Mouse (Mus musculus): ENCODE measurements around the gene Adamts12. TPM values are rescaled to one million over a fixed set of nuclear protein-coding genes. Genes with fewer than 3 reads are reported as not detected.

The Adamts12 gene
- polyA plus RNA-seq, 1 experiment: 4.9 TPM

DNA sequence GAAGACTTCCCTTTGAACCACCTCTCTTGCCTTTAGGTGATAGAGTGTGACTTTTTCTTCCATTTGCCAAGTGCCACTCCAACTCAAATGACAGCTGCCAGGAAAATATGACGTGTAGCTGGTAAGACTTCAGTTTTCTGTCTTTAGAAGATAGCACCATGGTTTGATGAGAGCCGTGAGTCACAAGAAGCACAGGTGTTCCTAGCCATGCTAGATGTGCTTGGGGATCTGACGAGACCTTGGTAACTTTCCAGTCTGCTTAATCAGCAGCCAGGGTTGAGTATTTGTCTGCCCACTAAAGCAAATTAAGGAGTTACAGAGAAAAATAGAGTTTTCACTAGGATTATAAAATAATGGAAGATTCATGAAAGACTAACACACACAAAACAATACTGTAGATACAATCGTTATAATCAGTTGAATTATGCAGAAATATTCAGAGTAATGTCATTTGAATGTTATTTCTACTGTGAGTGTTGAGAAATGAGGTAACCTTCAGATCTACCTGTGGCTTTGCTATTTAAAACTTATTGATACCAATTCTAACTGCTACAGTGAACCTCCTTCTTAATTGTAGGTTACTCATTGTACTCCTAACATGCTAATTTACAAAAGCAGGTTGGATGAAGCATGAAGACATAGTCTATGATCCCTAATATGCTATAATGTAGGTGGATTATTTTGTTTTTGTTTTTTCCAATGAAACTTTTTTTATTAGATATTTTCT, 169.5 kb downstream of the Adamts12 start:
- TF ChIP-seq POLR2A (IDR thresholded peaks at IDR 0.05; ENCODE audit: borderline replicate concordance, extremely low read depth, insufficient read depth, insufficient read length, poor library complexity, severe bottlenecking) (no peak), CTCF (IDR thresholded peaks at IDR 0.05; ENCODE audit: borderline replicate concordance, extremely low read depth, insufficient read depth, insufficient read length) (no peak)
- DNase-seq (ENCODE audit: low read depth): no peak

DNA sequence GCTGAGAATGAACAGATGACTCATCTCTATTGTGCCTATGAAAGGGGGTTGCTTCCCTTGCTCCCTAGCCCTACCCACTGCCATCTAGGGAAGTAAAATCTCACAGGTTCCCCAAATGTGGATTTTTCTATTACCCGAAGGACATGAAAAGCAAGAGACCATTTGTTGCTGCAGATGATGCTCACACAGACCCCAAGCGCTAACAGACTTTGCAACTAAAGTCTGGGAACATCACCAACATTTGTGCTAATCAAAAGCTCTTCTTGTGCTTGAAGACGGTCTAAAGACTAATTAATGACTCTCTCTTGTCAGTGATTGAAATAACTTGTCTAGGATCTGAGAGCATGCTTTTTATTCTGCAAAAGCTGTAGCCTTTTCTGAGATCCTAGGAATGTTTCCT, 175.8 kb downstream of the Adamts12 start:
- DNase-seq (ENCODE audit: low read depth): peak; percentile 32
- no peak for TF ChIP-seq POLR2A (IDR thresholded peaks at IDR 0.05; ENCODE audit: borderline replicate concordance, extremely low read depth, insufficient read depth, insufficient read length, poor library complexity, severe bottlenecking)
- TF ChIP-seq CTCF (IDR thresholded peaks at IDR 0.05; ENCODE audit: borderline replicate concordance, extremely low read depth, insufficient read depth, insufficient read length): no peak

DNA sequence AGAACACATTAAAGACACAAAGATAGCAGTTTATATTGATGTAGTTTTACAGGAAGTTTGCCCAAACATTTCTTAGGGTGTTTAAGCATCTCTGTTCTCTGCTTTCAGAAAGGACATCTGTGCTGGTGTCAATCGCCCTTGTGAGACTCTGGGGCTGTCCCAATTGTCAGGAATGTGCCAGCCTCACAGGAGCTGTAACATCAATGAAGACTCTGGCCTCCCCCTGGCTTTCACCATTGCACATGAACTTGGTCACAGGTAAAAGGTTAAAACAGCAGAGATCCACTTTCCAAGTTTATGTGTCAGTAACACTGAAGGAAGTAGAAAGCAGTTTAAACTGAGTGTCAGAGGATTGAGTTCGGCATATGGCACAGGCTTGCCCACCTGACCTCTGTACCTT, 176.7 kb downstream of the Adamts12 start:
- no peak for TF ChIP-seq POLR2A (IDR thresholded peaks at IDR 0.05; ENCODE audit: borderline replicate concordance, extremely low read depth, insufficient read depth, insufficient read length, poor library complexity, severe bottlenecking)
- no peak for TF ChIP-seq CTCF (IDR thresholded peaks at IDR 0.05; ENCODE audit: borderline replicate concordance, extremely low read depth, insufficient read depth, insufficient read length)
- no peak for DNase-seq (ENCODE audit: low read depth)

DNA sequence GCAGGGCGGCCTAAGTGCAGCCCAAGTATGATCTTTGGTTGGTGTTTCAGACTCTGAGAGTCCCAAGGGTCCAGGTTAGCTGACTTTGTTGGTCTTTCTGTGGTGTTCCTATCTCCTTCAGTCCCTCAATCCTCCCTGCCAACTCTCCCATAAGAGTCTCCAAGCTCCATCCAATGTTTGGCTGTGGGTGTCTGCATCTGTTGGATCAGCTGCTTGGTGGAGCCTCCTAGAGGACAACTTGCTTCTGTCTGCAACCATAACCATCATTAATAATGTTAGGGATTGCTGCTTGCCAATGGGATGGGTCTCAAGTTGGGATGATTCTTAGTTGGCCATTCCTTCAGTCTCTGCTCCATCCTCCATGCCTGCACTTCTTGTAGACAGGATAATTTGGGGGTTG, 181.8 kb downstream of the Adamts12 start:
- TF ChIP-seq POLR2A (IDR thresholded peaks at IDR 0.05; ENCODE audit: borderline replicate concordance, extremely low read depth, insufficient read depth, insufficient read length, poor library complexity, severe bottlenecking) (no peak), CTCF (IDR thresholded peaks at IDR 0.05; ENCODE audit: borderline replicate concordance, extremely low read depth, insufficient read depth, insufficient read length) (no peak)
- DNase-seq (ENCODE audit: low read depth): no peak

DNA sequence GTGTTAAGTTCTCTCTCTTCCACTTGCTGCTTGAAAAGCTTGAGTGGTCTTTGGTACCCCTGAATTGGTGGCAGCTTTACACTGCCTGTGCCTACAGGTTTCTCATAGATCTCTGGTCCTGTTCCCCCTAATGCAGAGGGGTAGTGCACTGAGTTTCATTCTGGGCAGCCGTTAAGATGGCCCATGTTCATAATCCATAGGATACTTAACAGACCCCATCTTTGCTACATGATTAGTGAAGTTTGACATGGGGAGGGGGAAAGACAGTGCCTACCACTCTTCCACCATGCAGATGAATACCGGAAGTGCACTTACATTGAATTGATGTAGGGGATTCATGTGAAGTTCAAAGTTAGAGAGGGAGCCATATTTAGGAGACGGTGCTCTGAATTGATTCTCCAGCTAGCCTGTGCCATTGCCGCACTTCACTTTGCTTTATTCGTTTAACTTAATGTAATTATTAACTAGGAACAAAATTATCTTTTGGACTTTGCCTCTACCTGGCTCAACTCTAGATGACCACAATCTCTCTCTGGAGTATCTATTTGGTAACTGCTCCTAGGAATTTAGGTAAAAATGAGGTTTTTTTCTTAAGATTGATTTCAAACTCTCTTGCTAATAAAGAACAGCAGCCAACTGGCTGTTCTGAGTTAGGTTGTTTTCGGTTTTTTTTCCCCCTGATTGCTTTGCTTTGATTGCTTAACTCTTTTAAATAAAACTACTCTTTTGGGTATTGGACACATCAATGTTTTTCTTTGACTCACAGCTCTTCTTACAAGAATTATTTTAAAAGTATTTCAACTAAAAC, 214.9 kb downstream of the Adamts12 start:
- no peak for TF ChIP-seq CTCF (IDR thresholded peaks at IDR 0.05; ENCODE audit: borderline replicate concordance, extremely low read depth, insufficient read depth, insufficient read length)
- TF ChIP-seq POLR2A (IDR thresholded peaks at IDR 0.05; ENCODE audit: borderline replicate concordance, extremely low read depth, insufficient read depth, insufficient read length, poor library complexity, severe bottlenecking): no peak
- no peak for DNase-seq (ENCODE audit: low read depth)

GRCm38 (mm10) chr15:11280689-11281264, 216.2 kb downstream of the Adamts12 start:
- TF ChIP-seq CTCF (IDR thresholded peaks at IDR 0.05; ENCODE audit: borderline replicate concordance, extremely low read depth, insufficient read depth, insufficient read length) (no peak), POLR2A (IDR thresholded peaks at IDR 0.05; ENCODE audit: borderline replicate concordance, extremely low read depth, insufficient read depth, insufficient read length, poor library complexity, severe bottlenecking) (no peak)
- DNase-seq (ENCODE audit: low read depth): no peak

DNA sequence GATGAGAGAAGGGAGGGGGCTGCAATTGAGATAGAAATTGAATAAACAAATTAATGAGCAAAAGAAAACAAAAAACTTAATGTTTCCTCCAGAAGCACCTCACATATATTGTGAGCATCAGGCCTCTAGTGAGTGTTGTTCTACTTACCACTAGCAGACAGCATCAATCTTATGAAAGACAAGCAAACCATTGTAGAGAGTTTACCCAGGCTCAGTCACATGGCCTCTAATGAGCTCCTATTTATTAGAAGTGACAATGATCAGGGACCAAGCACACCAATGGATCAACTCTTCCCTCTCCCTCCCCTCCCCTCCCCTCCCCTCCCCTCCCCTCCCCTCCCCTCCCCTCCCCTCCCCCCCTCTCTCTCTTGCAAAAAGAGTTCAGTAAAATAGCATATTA, 218.6 kb downstream of the Adamts12 start:
- DNase-seq (ENCODE audit: low read depth): no peak
- no peak for TF ChIP-seq CTCF (IDR thresholded peaks at IDR 0.05; ENCODE audit: borderline replicate concordance, extremely low read depth, insufficient read depth, insufficient read length)
- no peak for TF ChIP-seq POLR2A (IDR thresholded peaks at IDR 0.05; ENCODE audit: borderline replicate concordance, extremely low read depth, insufficient read depth, insufficient read length, poor library complexity, severe bottlenecking)

DNA sequence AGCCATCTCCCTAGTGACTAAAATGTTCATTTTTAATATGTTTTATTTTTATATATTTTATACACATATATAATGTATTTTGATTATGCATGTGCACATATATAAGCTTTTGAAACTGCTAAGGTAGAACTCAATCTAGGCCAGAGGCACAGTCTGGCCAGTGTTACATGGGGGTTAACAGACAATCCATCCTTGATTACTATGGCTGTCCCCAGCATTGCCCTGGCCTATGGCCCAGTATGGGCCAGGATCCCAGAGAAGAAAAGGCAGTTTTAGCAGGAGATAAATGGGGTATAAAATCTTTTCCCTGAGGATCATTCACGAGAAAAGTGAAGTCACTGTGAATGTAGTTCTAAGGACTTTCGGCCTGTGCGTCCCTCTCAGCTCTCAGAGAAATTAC, 223.2 kb downstream of the Adamts12 start:
- DNase-seq (ENCODE audit: low read depth): no peak
- TF ChIP-seq POLR2A (IDR thresholded peaks at IDR 0.05; ENCODE audit: borderline replicate concordance, extremely low read depth, insufficient read depth, insufficient read length, poor library complexity, severe bottlenecking) (no peak), CTCF (IDR thresholded peaks at IDR 0.05; ENCODE audit: borderline replicate concordance, extremely low read depth, insufficient read depth, insufficient read length) (no peak)

- no peak for DNase-seq (ENCODE audit: low read depth)
- TF ChIP-seq POLR2A (IDR thresholded peaks at IDR 0.05; ENCODE audit: borderline replicate concordance, extremely low read depth, insufficient read depth, insufficient read length, poor library complexity, severe bottlenecking): no peak
- TF ChIP-seq CTCF (IDR thresholded peaks at IDR 0.05; ENCODE audit: borderline replicate concordance, extremely low read depth, insufficient read depth, insufficient read length): no peak
Observed at GRCm38 (mm10) chr15:11292246-11292645, 227.7 kb downstream of the Adamts12 start.

- TF ChIP-seq CTCF (IDR thresholded peaks at IDR 0.05; ENCODE audit: borderline replicate concordance, extremely low read depth, insufficient read depth, insufficient read length) (no peak), POLR2A (IDR thresholded peaks at IDR 0.05; ENCODE audit: borderline replicate concordance, extremely low read depth, insufficient read depth, insufficient read length, poor library complexity, severe bottlenecking) (no peak)
- peak; percentile 62 for DNase-seq (ENCODE audit: low read depth)
Observed at GRCm38 (mm10) chr15:11295016-11295415, 230.4 kb downstream of the Adamts12 start.

GRCm38 (mm10) chr15:11297960-11298359, 233.4 kb downstream of the Adamts12 start:
- TF ChIP-seq CTCF (IDR thresholded peaks at IDR 0.05; ENCODE audit: borderline replicate concordance, extremely low read depth, insufficient read depth, insufficient read length): no peak
- TF ChIP-seq POLR2A (IDR thresholded peaks at IDR 0.05; ENCODE audit: borderline replicate concordance, extremely low read depth, insufficient read depth, insufficient read length, poor library complexity, severe bottlenecking): no peak
- DNase-seq (ENCODE audit: low read depth): peak; percentile 78

Data from brain, embryonic 14.5 days (tissue).